Mouse (Mus musculus): ENCODE data around the gene 1700019N19Rik. TPM values are rescaled to one million over a fixed set of nuclear protein-coding genes. Genes with fewer than 3 reads are reported as not detected.

The 1700019N19Rik gene
- total and polyA plus RNA-seq, 2 experiments from 2014 or later = not detected

- H3K36me3 ChIP-seq (ENCODE audit: insufficient read depth, low read length) = peaks cover 18% of the 10 kb centered on the region
- no peaks in the 10 kb centered on the region for H3K4me1 ChIP-seq (ENCODE audit: insufficient read depth, low read length)
- 60% methylated on average over 12 of the region's 12 CpGs for WGBS
- no peak overlapping the region for H3K4me3 ChIP-seq (ENCODE audit: low read depth, low read length)
- no peak overlapping the region for H3K4me2 ChIP-seq (ENCODE audit: low read depth, low read length, poor library complexity, severe bottlenecking)
- no peaks in the 10 kb centered on the region for H3K27me3 ChIP-seq (ENCODE audit: insufficient read depth, low read length)
- H3K9ac ChIP-seq (replicated peaks; ENCODE audit: low read length, poor library complexity, severe bottlenecking) = no peak overlapping the region
- ATAC-seq (ENCODE audit: low FRiP score) = peak; percentile 69
- TF ChIP-seq CTCF (IDR thresholded peaks at IDR 0.05) = no peak
- H3K9me3 ChIP-seq (ENCODE audit: low read length) = no peaks in the 10 kb centered on the region
- peak; percentile 63 for DNase-seq (ENCODE audit: low spot score)
- H3K27ac ChIP-seq (ENCODE audit: low read depth, low read length) = 0 out of 2 replicates have a peak overlapping the region, but pooled peaks have one; percentile 1
Observed at GRCm38 (mm10) chr19:58795114-58795669, 931 bp upstream of the 1700019N19Rik start.

GRCm38 (mm10) chr19:58789194-58789593 lies 5.1 kb downstream of the 1700019N19Rik start:
- DNase-seq (ENCODE audit: low spot score) = no peak
- Histone ChIP-seq H3K4me2 (ENCODE audit: low read depth, low read length, poor library complexity, severe bottlenecking) (no peak overlapping the region), H3K4me1 (ENCODE audit: insufficient read depth, low read length) (no peaks in the 10 kb centered on the region), H3K36me3 (ENCODE audit: insufficient read depth, low read length) (no peaks in the 10 kb centered on the region), H3K9me3 (ENCODE audit: low read length) (no peaks in the 10 kb centered on the region), H3K27ac (ENCODE audit: low read depth, low read length) (no peak overlapping the region), H3K4me3 (ENCODE audit: low read depth, low read length) (no peak overlapping the region), H3K9ac (replicated peaks; ENCODE audit: low read length, poor library complexity, severe bottlenecking) (no peak overlapping the region), H3K27me3 (ENCODE audit: insufficient read depth, low read length) (no peaks in the 10 kb centered on the region)
- WGBS = 70% methylated on average over 11 of the region's 11 CpGs
- ATAC-seq (ENCODE audit: low FRiP score) = no peak
- TF ChIP-seq CTCF (IDR thresholded peaks at IDR 0.05) = no peak

GRCm38 (mm10) chr19:58783938-58784337 lies 10.3 kb downstream of the 1700019N19Rik start:
- 18% methylated on average over 7 of the region's 7 CpGs for WGBS
- ATAC-seq (ENCODE audit: low FRiP score) (peak; percentile 72), DNase-seq (ENCODE audit: low spot score) (peak; percentile 87)
- no peaks in the 10 kb centered on the region for H3K27me3 ChIP-seq (ENCODE audit: insufficient read depth, low read length)
- H3K4me3 ChIP-seq (ENCODE audit: low read depth, low read length) = no peak overlapping the region
- H3K27ac ChIP-seq (ENCODE audit: low read depth, low read length) = peak overlapping the region; percentile 43; the same call in 1 of the 2 replicates
- TF ChIP-seq CTCF (IDR thresholded peaks at IDR 0.05) = no peak
- H3K9me3 ChIP-seq (ENCODE audit: low read length) = no peaks in the 10 kb centered on the region
- H3K4me2 ChIP-seq (ENCODE audit: low read depth, low read length, poor library complexity, severe bottlenecking) = no peak overlapping the region
- H3K36me3 ChIP-seq (ENCODE audit: insufficient read depth, low read length) = no peaks in the 10 kb centered on the region
- H3K4me1 ChIP-seq (ENCODE audit: insufficient read depth, low read length) = 0 out of 2 replicates have a peak, but pooled peaks cover 2% of the 10 kb centered on the region
- H3K9ac ChIP-seq (replicated peaks; ENCODE audit: low read length, poor library complexity, severe bottlenecking) = no peak overlapping the region

GRCm38 (mm10) chr19:58781566-58781965 lies 12.7 kb downstream of the 1700019N19Rik start:
- H3K9me3 ChIP-seq (ENCODE audit: low read length) = no peaks in the 10 kb centered on the region
- H3K4me1 ChIP-seq (ENCODE audit: insufficient read depth, low read length) = 0 out of 2 replicates have a peak, but pooled peaks cover 2% of the 10 kb centered on the region
- H3K27me3 ChIP-seq (ENCODE audit: insufficient read depth, low read length) = no peaks in the 10 kb centered on the region
- peak overlapping the region; percentile 18; the same call in 1 of the 2 replicates for H3K27ac ChIP-seq (ENCODE audit: low read depth, low read length)
- H3K4me2 ChIP-seq (ENCODE audit: low read depth, low read length, poor library complexity, severe bottlenecking) = no peak overlapping the region
- H3K36me3 ChIP-seq (ENCODE audit: insufficient read depth, low read length) = no peaks in the 10 kb centered on the region
- no peak overlapping the region for H3K9ac ChIP-seq (replicated peaks; ENCODE audit: low read length, poor library complexity, severe bottlenecking)
- peak; percentile 70 for DNase-seq (ENCODE audit: low spot score)
- no peak for ATAC-seq (ENCODE audit: low FRiP score)
- H3K4me3 ChIP-seq (ENCODE audit: low read depth, low read length) = no peak overlapping the region
- 32% methylated on average over 4 of the region's 4 CpGs for WGBS
- TF ChIP-seq CTCF (IDR thresholded peaks at IDR 0.05) = no peak

DNA sequence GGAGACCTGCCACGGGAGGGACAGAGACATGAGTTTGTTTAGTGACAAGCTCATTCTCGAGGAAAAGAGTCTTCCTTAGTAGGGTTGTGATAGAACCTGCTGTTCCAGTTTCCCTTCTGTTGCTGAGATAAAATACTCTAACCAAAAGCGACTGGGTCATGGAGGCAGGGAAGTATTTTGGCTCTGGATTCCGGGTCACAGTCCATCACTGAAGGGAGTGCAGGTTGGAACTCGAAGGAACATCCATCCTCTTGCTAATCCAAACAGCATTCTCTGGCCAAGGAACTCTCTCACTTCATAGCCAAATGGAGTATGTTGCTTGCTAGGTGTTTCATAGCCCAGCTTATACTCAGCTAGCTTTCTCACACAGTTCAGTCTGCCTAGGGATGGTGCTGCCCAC lies 17.8 kb downstream of the 1700019N19Rik start:
- no peak for DNase-seq (ENCODE audit: low spot score)
- Histone ChIP-seq H3K27me3 (ENCODE audit: insufficient read depth, low read length) (no peaks in the 10 kb centered on the region), H3K4me3 (ENCODE audit: low read depth, low read length) (no peak overlapping the region), H3K36me3 (ENCODE audit: insufficient read depth, low read length) (no peaks in the 10 kb centered on the region), H3K9ac (replicated peaks; ENCODE audit: low read length, poor library complexity, severe bottlenecking) (no peak overlapping the region), H3K27ac (ENCODE audit: low read depth, low read length) (no peak overlapping the region), H3K9me3 (ENCODE audit: low read length) (no peaks in the 10 kb centered on the region), H3K4me1 (ENCODE audit: insufficient read depth, low read length) (no peaks in the 10 kb centered on the region), H3K4me2 (ENCODE audit: low read depth, low read length, poor library complexity, severe bottlenecking) (no peak overlapping the region)
- 77% methylated on average over 5 of the region's 5 CpGs for WGBS
- no peak for ATAC-seq (ENCODE audit: low FRiP score)
- TF ChIP-seq CTCF (IDR thresholded peaks at IDR 0.05) = no peak

DNA sequence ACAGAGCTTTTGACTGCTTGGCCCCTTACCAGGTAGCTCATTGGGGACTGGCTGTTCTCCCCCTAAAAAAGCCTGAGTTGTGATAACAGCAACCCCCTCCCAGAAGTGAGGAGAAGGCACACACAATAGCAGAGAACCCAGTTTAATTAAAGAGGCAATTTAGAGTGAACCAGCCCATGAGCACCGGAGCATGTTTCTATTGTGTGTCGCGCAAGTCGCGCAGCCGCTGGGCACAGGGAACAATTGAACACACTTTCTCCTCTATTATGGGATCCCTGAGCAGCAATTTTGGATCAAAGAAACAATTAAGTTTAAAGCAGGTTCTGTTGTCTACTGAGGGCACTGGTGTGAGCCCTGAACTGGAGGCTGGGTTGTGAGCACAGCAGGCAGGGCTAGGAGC lies 26.9 kb downstream of the 1700019N19Rik start:
- DNase-seq (ENCODE audit: low spot score) (no peak), ATAC-seq (ENCODE audit: low FRiP score) (no peak)
- H3K27ac ChIP-seq (ENCODE audit: low read depth, low read length) = no peak overlapping the region
- no peak overlapping the region for H3K4me3 ChIP-seq (ENCODE audit: low read depth, low read length)
- no peaks in the 10 kb centered on the region for H3K27me3 ChIP-seq (ENCODE audit: insufficient read depth, low read length)
- no peak overlapping the region for H3K9ac ChIP-seq (replicated peaks; ENCODE audit: low read length, poor library complexity, severe bottlenecking)
- TF ChIP-seq CTCF (IDR thresholded peaks at IDR 0.05) = no peak
- 42% methylated on average over 6 of the region's 6 CpGs for WGBS
- no peaks in the 10 kb centered on the region for H3K9me3 ChIP-seq (ENCODE audit: low read length)
- H3K4me2 ChIP-seq (ENCODE audit: low read depth, low read length, poor library complexity, severe bottlenecking) = no peak overlapping the region
- H3K4me1 ChIP-seq (ENCODE audit: insufficient read depth, low read length) = no peaks in the 10 kb centered on the region
- H3K36me3 ChIP-seq (ENCODE audit: insufficient read depth, low read length) = no peaks in the 10 kb centered on the region

Measured in midbrain, postnatal 0 days (tissue).